Mouse (Mus musculus) megakaryocyte progenitor cell, adult 5-6 weeks (primary cell): ENCODE data around the gene Luzp4. TPM values are rescaled to one million over a fixed set of nuclear protein-coding genes. Genes with fewer than 3 reads are reported as not detected.
"Not testable (repeated sequence)": the region's sequence is repeated elsewhere in the genome, so short reads cannot be mapped to it uniquely, and the experiment has no call there.

Source experiments
- ATAC-seq: replicated peaks from 2 replicates; pipeline ENCODE4 v1.8.0; 2016; ENCODE audit warnings: mild to moderate bottlenecking, moderate TSS enrichment, inconsistent platforms; ENCODE audit not compliant: poor library complexity
- total RNA-seq, 2 experiments: library from RNA; stranded (forward) in 1 of 2; stranded (reverse) in 1 of 2; fragments of 157-497, 149-512 nt in 1 of 2; fragments of 200-1000 nt in 1 of 2; gene quantifications; 2 replicates each; pipeline versions ENCODE4 v1.2.3 to v1.2.4; 2015 to 2017

Gene Luzp4
- total RNA-seq (2015), result not detected in 2 replicates
- not detected in 2 replicates for total RNA-seq (2017)

- ATAC-seq, result not testable (repeated sequence)
Observed at GRCm38 (mm10) chrX:148857340-148857739, at the start of gene Luzp4. Luzp4 (plus strand) TSS chrX:148857640.

- ATAC-seq, result not testable (repeated sequence)
Observed at GRCm38 (mm10) chrX:148841801-148842200, 15.6 kb upstream of the Luzp4 start.

Other genes starting within 250 kb of the Luzp4 start
- not detected in 2 replicates for gene Gm8334, start 242.5 kb upstream of the Luzp4 start, total RNA-seq (2015)
- not detected in 2 replicates for gene Gm8334, start 242.5 kb upstream of the Luzp4 start, total RNA-seq (2017)
- not detected in 2 replicates for gene Gm15127, start 194.0 kb upstream of the Luzp4 start, total RNA-seq (2015)
- not detected in 2 replicates for gene Gm15127, start 194.0 kb upstream of the Luzp4 start, total RNA-seq (2017)
- gene Ott, start 216.6 kb downstream of the Luzp4 start, total RNA-seq (2015), result not detected in 2 replicates
- gene Ott, start 216.6 kb downstream of the Luzp4 start, total RNA-seq (2017), result not detected in 2 replicates